Mouse (Mus musculus) effector memory CD4-positive, alpha-beta T cell, adult 7 months (primary cell): ENCODE measurements around the gene Nutm1. TPM values are rescaled to one million over a fixed set of nuclear protein-coding genes. Genes with fewer than 3 reads are reported as not detected.

Experiments used
- polyA plus RNA-seq: library from polyadenylated mRNA; unstranded; fragments of 100-300 nt; shearing (Covaris generic); gene quantifications from one replicate; pipeline ENCODE4 v1.2.1, GENCODE M21; 2017

The Nutm1 gene
- polyA plus RNA-seq: 0.50 TPM

GRCm38 (mm10) chr2:112259241-112259962 is at the start of gene Nutm1:
Gene Nutm1 (minus strand): TSS chr2:112259291.

GRCm38 (mm10) chr2:112266242-112266592 is 7.1 kb upstream of the Nutm1 start, which contains the start of gene Gm21985:
Gene Gm21985 (plus strand): TSS chr2:112266314.

GRCm38 (mm10) chr2:112265448-112266241 is 6.6 kb upstream of the Nutm1 start, which contains the start of gene Slc12a6:
Gene Slc12a6 (plus strand): TSS chr2:112265825.

GRCm38 (mm10) chr2:112261748-112262653 is 2.9 kb upstream of the Nutm1 start, which contains the start of gene Nop10:
Gene Nop10 (plus strand): TSS chr2:112261926.

GRCm38 (mm10) chr2:112239212-112239934 is 19.7 kb downstream of the Nutm1 start, which contains the start of gene Lpcat4:
Gene Lpcat4 (plus strand): TSS chr2:112239468.

Other genes with a start within 250 kb of the Nutm1 start
- gene Olfr1310, start 246.6 kb downstream of the Nutm1 start, polyA plus RNA-seq: not detected
- gene Olfr1311, start 234.9 kb downstream of the Nutm1 start, polyA plus RNA-seq: not detected
- gene Olfr1312, start 209.1 kb downstream of the Nutm1 start, polyA plus RNA-seq: 0.23 TPM
- gene Olfr1313, start 181.4 kb downstream of the Nutm1 start, polyA plus RNA-seq: not detected
- not detected for gene Olfr1314, start 162.5 kb downstream of the Nutm1 start, polyA plus RNA-seq
- gene Olfr1315-ps1, start 143.9 kb downstream of the Nutm1 start, polyA plus RNA-seq: not detected
- gene Olfr1316, start 124.3 kb downstream of the Nutm1 start, polyA plus RNA-seq: not detected
- gene Olfr1317, start 119.0 kb downstream of the Nutm1 start, polyA plus RNA-seq: not detected
- not detected for gene Olfr1318, start 105.1 kb downstream of the Nutm1 start, polyA plus RNA-seq
- gene Lpcat4, start 19.8 kb downstream of the Nutm1 start, polyA plus RNA-seq: 112 TPM
- gene Nop10, start 2.6 kb upstream of the Nutm1 start, polyA plus RNA-seq: 129 TPM
- gene Slc12a6, start 6.5 kb upstream of the Nutm1 start, polyA plus RNA-seq: 37.6 TPM
- gene Gm21985, start 7.0 kb upstream of the Nutm1 start, polyA plus RNA-seq: not detected
- gene Emc4, start 108.7 kb upstream of the Nutm1 start, polyA plus RNA-seq: 59.0 TPM
- 17.6 TPM for gene Katnbl1, start 119.9 kb upstream of the Nutm1 start, polyA plus RNA-seq
- gene Emc7, start 195.7 kb upstream of the Nutm1 start, polyA plus RNA-seq: 17.6 TPM
- not detected for gene Chrm5, start 221.5 kb upstream of the Nutm1 start, polyA plus RNA-seq
- gene Aven, start 233.7 kb upstream of the Nutm1 start, polyA plus RNA-seq: 42.7 TPM